Mouse (Mus musculus): Measurements from ENCODE around the gene Bnip2. TPM values are rescaled to one million over a fixed set of nuclear protein-coding genes. Genes with fewer than 3 reads are reported as not detected.

The Bnip2 gene
- total RNA-seq, 1 experiment, result 68.9 TPM

DNA sequence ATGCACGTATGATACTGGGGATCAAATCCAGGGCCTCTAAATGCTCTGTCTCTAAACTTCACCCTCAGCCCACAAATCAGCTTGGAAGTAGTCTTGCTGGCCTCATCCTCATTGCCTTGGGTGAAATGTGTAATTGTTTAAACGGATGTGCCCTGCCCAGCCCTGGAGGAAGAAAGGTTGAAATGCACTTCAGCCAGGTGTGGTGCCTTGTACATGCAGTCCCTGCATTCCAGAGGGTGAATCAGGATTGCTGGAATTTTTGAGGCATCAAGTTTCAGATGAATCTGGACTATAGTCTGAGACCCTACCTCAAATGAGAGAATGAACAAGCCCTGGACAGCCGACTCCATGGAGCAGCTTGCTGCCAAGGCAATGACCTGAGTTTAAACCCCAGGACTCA lies 58.6 kb downstream of the Bnip2 start:
- H3K4me1 ChIP-seq (ENCODE audit: control insufficient read depth in 2 of 2, insufficient read depth in 2 of 2, low read length in 2 of 2, poor library complexity in 1 of 2), result peaks cover 5 to 27% of the 10 kb centered on the region in 2 experiments; a peak in 2 of 4 replicates
- H3K36me3 ChIP-seq (ENCODE audit: control insufficient read depth, insufficient read depth, low read length, poor library complexity, severe bottlenecking), result no peaks in the 10 kb centered on the region
- in situ Hi-C loops (cut with MboI; ENCODE audit: low sequenced_read_pairs in 2 of 2, unreplicated experiment in 2 of 2), result no loop called here
- no peak for TF ChIP-seq ZC3H11A (IDR thresholded peaks at IDR 0.05; ENCODE audit: borderline replicate concordance, low read depth, low read length)
- H3K4me3 ChIP-seq (ENCODE audit: insufficient read depth in 1 of 2, low read depth in 1 of 2, low read length in 2 of 2, poor library complexity in 1 of 2, severe bottlenecking in 1 of 2), result no peak overlapping the region
- H3K27ac ChIP-seq (ENCODE audit: insufficient read depth, low read depth, low read length, poor library complexity, severe bottlenecking), result peak overlapping the region; percentile 86
- DNase-seq (ENCODE audit: low read depth, low spot score), result peak; percentile 61
- no peak overlapping the region for H3K9ac ChIP-seq (ENCODE audit: insufficient read depth, low read depth, low read length, poor library complexity, severe bottlenecking)
- no peaks in the 10 kb centered on the region for H3K9me3 ChIP-seq (ENCODE audit: control insufficient read depth, insufficient read depth, low read depth, low read length)

DNA sequence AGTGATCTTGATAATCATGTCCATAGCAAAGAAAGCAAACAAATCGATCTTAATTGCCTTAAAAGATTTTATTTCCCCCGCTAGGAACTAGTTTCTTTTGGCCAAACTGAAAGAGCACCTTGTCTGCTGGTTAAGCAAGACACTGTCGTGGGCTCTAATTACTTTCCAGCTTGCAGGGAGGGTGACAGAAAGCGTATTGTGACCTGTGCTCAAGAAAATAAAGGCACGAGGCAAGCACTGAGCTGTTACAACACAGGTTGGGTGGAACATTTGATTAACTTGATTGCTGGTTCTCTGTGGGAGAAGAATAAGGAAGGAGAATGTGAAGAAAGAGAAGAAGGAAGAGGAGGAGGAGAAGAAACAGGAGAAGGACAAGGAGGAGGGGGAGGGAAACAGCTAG lies 59.0 kb downstream of the Bnip2 start:
- H3K9me3 ChIP-seq (ENCODE audit: control insufficient read depth, insufficient read depth, low read depth, low read length), result no peaks in the 10 kb centered on the region
- no peaks in the 10 kb centered on the region for H3K36me3 ChIP-seq (ENCODE audit: control insufficient read depth, insufficient read depth, low read length, poor library complexity, severe bottlenecking)
- DNase-seq (ENCODE audit: low read depth, low spot score), result no peak
- H3K9ac ChIP-seq (ENCODE audit: insufficient read depth, low read depth, low read length, poor library complexity, severe bottlenecking), result peak overlapping the region; percentile 4; the same call in 1 of the 2 replicates
- peaks cover 5 to 24% of the 10 kb centered on the region in 2 experiments; a peak in 2 of 4 replicates for H3K4me1 ChIP-seq (ENCODE audit: control insufficient read depth in 2 of 2, insufficient read depth in 2 of 2, low read length in 2 of 2, poor library complexity in 1 of 2)
- TF ChIP-seq CHD2 (IDR thresholded peaks at IDR 0.05; ENCODE audit: low read depth, low read length), result no peak
- no peak for TF ChIP-seq MAFK (IDR thresholded peaks at IDR 0.05; ENCODE audit: insufficient read depth, low read depth, low read length)
- TF ChIP-seq ZC3H11A (IDR thresholded peaks at IDR 0.05; ENCODE audit: borderline replicate concordance, low read depth, low read length), result no peak
- TF ChIP-seq ZNF384 (IDR thresholded peaks at IDR 0.05; ENCODE audit: low read depth, low read length), result no peak
- TF ChIP-seq HCFC1 (IDR thresholded peaks at IDR 0.05; ENCODE audit: borderline replicate concordance, insufficient read depth, low read length), result no peak
- peak overlapping the region; percentile 86; the same call in 1 of the 2 replicates for H3K27ac ChIP-seq (ENCODE audit: insufficient read depth, low read depth, low read length, poor library complexity, severe bottlenecking)
- in situ Hi-C loops (cut with MboI; ENCODE audit: low sequenced_read_pairs in 2 of 2, unreplicated experiment in 2 of 2), result no loop called here
- no peak overlapping the region for H3K4me3 ChIP-seq (ENCODE audit: insufficient read depth in 1 of 2, low read depth in 1 of 2, low read length in 2 of 2, poor library complexity in 1 of 2, severe bottlenecking in 1 of 2)

GRCm38 (mm10) chr9:70048751-70049415 lies 59.6 kb downstream of the Bnip2 start:
- Histone ChIP-seq H3K36me3 (ENCODE audit: control insufficient read depth, insufficient read depth, low read length, poor library complexity, severe bottlenecking) (no peaks in the 10 kb centered on the region), H3K4me3 (ENCODE audit: insufficient read depth in 1 of 2, low read depth in 1 of 2, low read length in 2 of 2, poor library complexity in 1 of 2, severe bottlenecking in 1 of 2) (peak overlapping the region; percentile 34 to 40; a peak in 3 of 4 replicates), H3K27ac (ENCODE audit: insufficient read depth, low read depth, low read length, poor library complexity, severe bottlenecking) (peak overlapping the region; percentile 86; the same call in 1 of the 2 replicates), H3K9me3 (ENCODE audit: control insufficient read depth, insufficient read depth, low read depth, low read length) (no peaks in the 10 kb centered on the region), H3K9ac (ENCODE audit: insufficient read depth, low read depth, low read length, poor library complexity, severe bottlenecking) (peak overlapping the region; percentile 58; the same call in 1 of the 2 replicates), H3K4me1 (ENCODE audit: control insufficient read depth in 2 of 2, insufficient read depth in 2 of 2, low read length in 2 of 2, poor library complexity in 1 of 2) (peaks cover 5 to 24% of the 10 kb centered on the region in 2 experiments; a peak in 2 of 4 replicates)
- no peak for TF ChIP-seq ZC3H11A (IDR thresholded peaks at IDR 0.05; ENCODE audit: borderline replicate concordance, low read depth, low read length)
- TF ChIP-seq HCFC1 (IDR thresholded peaks at IDR 0.05; ENCODE audit: borderline replicate concordance, insufficient read depth, low read length), result no peak
- TF ChIP-seq MAFK (IDR thresholded peaks at IDR 0.05; ENCODE audit: insufficient read depth, low read depth, low read length), result no peak
- no peak for TF ChIP-seq ZNF384 (IDR thresholded peaks at IDR 0.05; ENCODE audit: low read depth, low read length)
- TF ChIP-seq CHD2 (IDR thresholded peaks at IDR 0.05; ENCODE audit: low read depth, low read length), result no peak
- in situ Hi-C loops (cut with MboI; ENCODE audit: low sequenced_read_pairs in 2 of 2, unreplicated experiment in 2 of 2), result no loop called here
- DNase-seq (ENCODE audit: low read depth, low spot score), result no peak

- in situ Hi-C loops (cut with MboI; ENCODE audit: low sequenced_read_pairs in 2 of 2, unreplicated experiment in 2 of 2), result no loop called here
- no peak for DNase-seq (ENCODE audit: low read depth, low spot score)
Measured at GRCm38 (mm10) chr9:70049416-70049783, 60.1 kb downstream of the Bnip2 start.

DNA sequence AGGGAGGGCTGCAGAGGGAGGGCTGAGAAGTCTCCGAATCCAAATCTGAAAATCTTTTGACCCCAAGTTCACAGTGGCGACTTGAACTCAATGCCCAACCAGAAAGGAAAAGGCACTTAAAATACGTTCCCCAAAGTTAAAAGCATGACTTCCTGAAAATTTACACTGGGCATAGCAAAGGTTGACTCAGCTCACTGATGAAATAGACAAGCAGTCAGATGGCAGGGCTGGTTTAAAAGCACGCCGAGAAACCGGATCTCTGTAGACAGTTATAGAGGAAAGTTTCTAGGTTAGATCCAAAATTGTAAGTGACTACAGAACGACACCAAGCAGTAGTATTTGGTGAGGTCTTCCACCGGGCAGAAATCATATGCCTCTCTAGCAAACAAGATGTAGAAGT lies 60.6 kb downstream of the Bnip2 start:
- Histone ChIP-seq H3K36me3 (ENCODE audit: control insufficient read depth, insufficient read depth, low read length, poor library complexity, severe bottlenecking) (no peaks in the 10 kb centered on the region), H3K9me3 (ENCODE audit: control insufficient read depth, insufficient read depth, low read depth, low read length) (no peaks in the 10 kb centered on the region), H3K9ac (ENCODE audit: insufficient read depth, low read depth, low read length, poor library complexity, severe bottlenecking) (no peak overlapping the region; the same call in 1 of the 2 replicates), H3K27ac (ENCODE audit: insufficient read depth, low read depth, low read length, poor library complexity, severe bottlenecking) (peak overlapping the region; percentile 86; the same call in 1 of the 2 replicates), H3K4me3 (ENCODE audit: insufficient read depth in 1 of 2, low read depth in 1 of 2, low read length in 2 of 2, poor library complexity in 1 of 2, severe bottlenecking in 1 of 2) (no peak overlapping the region), H3K4me1 (ENCODE audit: control insufficient read depth in 2 of 2, insufficient read depth in 2 of 2, low read length in 2 of 2, poor library complexity in 1 of 2) (peaks cover 5 to 22% of the 10 kb centered on the region in 2 experiments; a peak in 2 of 4 replicates)
- in situ Hi-C loops (cut with MboI; ENCODE audit: low sequenced_read_pairs in 2 of 2, unreplicated experiment in 2 of 2), result no loop called here
- TF ChIP-seq CHD2 (IDR thresholded peaks at IDR 0.05; ENCODE audit: low read depth, low read length) (no peak), ZC3H11A (IDR thresholded peaks at IDR 0.05; ENCODE audit: borderline replicate concordance, low read depth, low read length) (no peak), ZNF384 (IDR thresholded peaks at IDR 0.05; ENCODE audit: low read depth, low read length) (no peak), HCFC1 (IDR thresholded peaks at IDR 0.05; ENCODE audit: borderline replicate concordance, insufficient read depth, low read length) (no peak), MAFK (IDR thresholded peaks at IDR 0.05; ENCODE audit: insufficient read depth, low read depth, low read length) (no peak)
- no peak for DNase-seq (ENCODE audit: low read depth, low spot score)

More at GRCm38 (mm10) chr9:70049416-70049783, 60.1 kb downstream of the Bnip2 start:
- no peaks in the 10 kb centered on the region for H3K36me3 ChIP-seq (ENCODE audit: control insufficient read depth, insufficient read depth, low read length, poor library complexity, severe bottlenecking)
- no peaks in the 10 kb centered on the region for H3K9me3 ChIP-seq (ENCODE audit: control insufficient read depth, insufficient read depth, low read depth, low read length)
- H3K4me1 ChIP-seq (ENCODE audit: control insufficient read depth in 2 of 2, insufficient read depth in 2 of 2, low read length in 2 of 2, poor library complexity in 1 of 2), result peaks cover 5 to 22% of the 10 kb centered on the region in 2 experiments; a peak in 2 of 4 replicates
- peak overlapping the region; percentile 34 to 40; a peak in 3 of 4 replicates for H3K4me3 ChIP-seq (ENCODE audit: insufficient read depth in 1 of 2, low read depth in 1 of 2, low read length in 2 of 2, poor library complexity in 1 of 2, severe bottlenecking in 1 of 2)
- peak overlapping the region; percentile 86; the same call in 1 of the 2 replicates for H3K27ac ChIP-seq (ENCODE audit: insufficient read depth, low read depth, low read length, poor library complexity, severe bottlenecking)
- peak overlapping the region; percentile 58; the same call in 1 of the 2 replicates for H3K9ac ChIP-seq (ENCODE audit: insufficient read depth, low read depth, low read length, poor library complexity, severe bottlenecking)
- TF ChIP-seq MAFK (IDR thresholded peaks at IDR 0.05; ENCODE audit: insufficient read depth, low read depth, low read length), result no peak

Measured in ES-E14 (cell line).